Mouse (Mus musculus): ENCODE measurements around the gene Psg16. TPM values are rescaled to one million over a fixed set of nuclear protein-coding genes. Genes with fewer than 3 reads are reported as not detected.
A peak's percentile ranks its signal among the peaks of the same experiment; 100 is the strongest.

Gene Psg16
- total RNA-seq (2014; rRNA removed) (2.3 and 5.1 TPM in 2 replicates), polyA plus RNA-seq (2015; fragmentation: Nextera tagmentation; extraction: Ambion mirVana) (3.3 and 5.7 TPM in 2 replicates)

- Histone ChIP-seq H3K4me2 (ENCODE audit: low read depth) (peak within 1 kb of the TSS; percentile 33), H3K4me3 (ENCODE audit: low read depth, low read length) (peak within 1 kb of the TSS; percentile 9; the same call in 1 of the 2 replicates), H3K4me1 (ENCODE audit: insufficient read depth) (no peaks in the 10 kb centered on the region), H3K27me3 (ENCODE audit: insufficient read depth, low read length) (no peaks in the 10 kb centered on the region), H3K9me3 (ENCODE audit: low read length) (no peaks in the 10 kb centered on the region), H3K36me3 (ENCODE audit: insufficient read depth) (no peaks in the 10 kb centered on the region), H3K27ac (ENCODE audit: low read depth, low read length) (no peak within 1 kb of the TSS), H3K9ac (no peak within 1 kb of the TSS)
- 64% methylated on average over 23 of the region's 23 CpGs for WGBS
- DNase-seq = peak; percentile 77
- peak; percentile 93 for TF ChIP-seq CTCF (IDR thresholded peaks at IDR 0.05; ENCODE audit: low read depth)
- peak; percentile 91 for ATAC-seq
These were observed at the start of gene Psg16 for GRCm38 (mm10) chr7:17073904-17074615. TSS of gene Psg16 (plus strand) at chr7:17074040.

DNA sequence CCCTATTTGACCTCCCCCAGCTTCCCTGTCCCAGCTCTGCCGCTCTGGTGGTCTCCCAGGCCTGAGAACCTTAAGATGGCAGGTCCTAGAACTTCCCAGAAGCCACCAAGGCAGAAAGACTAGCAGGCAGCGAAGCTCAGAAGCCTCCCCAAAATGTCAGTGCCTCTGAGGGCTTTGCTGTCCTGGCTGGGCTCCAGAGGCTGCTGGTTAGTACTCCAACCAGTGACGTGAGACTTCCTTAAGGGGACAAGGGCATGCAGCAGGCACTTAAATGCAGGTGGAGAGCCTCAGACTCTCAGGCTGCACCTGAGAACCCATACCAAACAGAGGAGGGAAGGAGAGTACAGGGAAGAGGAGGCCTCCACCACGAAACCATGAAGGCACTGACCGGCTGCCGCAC, 49.7 kb upstream of the Psg16 start:
- Histone ChIP-seq H3K36me3 (ENCODE audit: insufficient read depth) (peaks cover 49% of the 10 kb centered on the region), H3K27me3 (ENCODE audit: insufficient read depth, low read length) (no peaks in the 10 kb centered on the region), H3K4me3 (ENCODE audit: low read depth, low read length) (no peak overlapping the region), H3K4me1 (ENCODE audit: insufficient read depth) (peaks cover 11% of the 10 kb centered on the region; the same call in 1 of the 2 replicates), H3K4me2 (ENCODE audit: low read depth) (no peak overlapping the region), H3K9me3 (ENCODE audit: low read length) (no peaks in the 10 kb centered on the region), H3K9ac (no peak overlapping the region), H3K27ac (ENCODE audit: low read depth, low read length) (no peak overlapping the region)
- TF ChIP-seq CTCF (IDR thresholded peaks at IDR 0.05; ENCODE audit: low read depth) = no peak
- WGBS = 86% methylated on average over 6 of the region's 6 CpGs
- DNase-seq (no peak), ATAC-seq (no peak)

DNA sequence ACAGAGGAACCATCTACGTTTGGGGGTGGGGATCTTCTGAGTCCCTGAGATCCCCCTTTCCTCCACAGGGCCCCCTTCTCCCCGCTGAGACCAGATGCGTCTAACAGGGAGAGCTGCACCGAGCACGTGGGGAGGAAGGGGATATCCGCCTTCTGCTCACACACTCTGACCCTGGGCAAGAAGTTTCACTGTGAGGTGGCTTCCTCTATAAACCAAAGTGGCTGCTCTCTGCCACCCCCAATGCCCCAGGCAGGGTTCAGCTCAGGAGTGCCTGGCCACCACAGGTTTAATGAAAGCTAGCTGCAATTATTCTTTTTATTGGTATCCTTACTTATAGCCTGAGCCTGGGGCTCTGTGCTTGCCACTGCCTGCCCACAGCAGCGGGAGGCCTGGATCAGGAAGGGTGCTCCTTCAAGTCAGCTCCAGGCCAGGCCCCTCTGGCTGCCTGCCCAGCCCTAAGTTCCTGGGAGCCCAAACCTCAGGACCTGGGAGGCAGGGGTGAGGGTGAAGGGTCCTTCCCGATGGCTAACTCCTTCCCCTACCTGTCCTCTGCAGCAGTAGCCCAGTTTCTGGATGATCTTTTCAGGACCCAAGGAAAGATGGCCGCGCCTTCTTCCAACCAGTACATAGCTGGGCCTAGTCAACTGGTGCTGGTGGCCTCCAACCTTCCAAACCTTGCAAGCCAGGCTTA, 48.9 kb upstream of the Psg16 start:
- TF ChIP-seq CTCF (IDR thresholded peaks at IDR 0.05; ENCODE audit: low read depth) = no peak
- H3K27ac ChIP-seq (ENCODE audit: low read depth, low read length) = no peak overlapping the region
- no peak overlapping the region for H3K4me2 ChIP-seq (ENCODE audit: low read depth)
- H3K9me3 ChIP-seq (ENCODE audit: low read length) = no peaks in the 10 kb centered on the region
- no peak overlapping the region for H3K4me3 ChIP-seq (ENCODE audit: low read depth, low read length)
- no peaks in the 10 kb centered on the region for H3K27me3 ChIP-seq (ENCODE audit: insufficient read depth, low read length)
- peaks cover 11% of the 10 kb centered on the region; the same call in 1 of the 2 replicates for H3K4me1 ChIP-seq (ENCODE audit: insufficient read depth)
- DNase-seq = no peak
- H3K36me3 ChIP-seq (ENCODE audit: insufficient read depth) = peaks cover 41% of the 10 kb centered on the region
- 83% methylated on average over 10 of the region's 10 CpGs for WGBS
- ATAC-seq = no peak
- no peak overlapping the region for H3K9ac ChIP-seq

DNA sequence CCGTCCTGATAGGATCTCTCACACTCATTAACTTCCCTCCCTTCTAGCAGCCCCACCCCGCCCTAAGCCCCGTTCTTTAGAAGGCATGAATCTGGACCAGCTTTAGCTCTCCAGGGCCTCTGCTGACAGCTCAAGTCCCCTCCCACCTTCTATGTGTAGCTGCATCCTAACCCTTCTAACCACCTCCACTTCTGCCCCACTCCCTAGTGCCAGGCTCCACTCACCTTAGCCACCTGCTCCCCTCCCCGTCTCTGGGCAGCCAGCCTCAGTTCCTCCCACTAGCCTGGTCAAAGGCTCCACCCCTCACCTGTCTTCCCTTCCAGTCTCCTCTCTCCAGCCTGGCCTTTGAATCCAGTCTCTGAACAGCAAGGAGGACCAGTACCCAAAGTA, 48.3 kb upstream of the Psg16 start:
- Histone ChIP-seq H3K9ac (no peak overlapping the region), H3K4me2 (ENCODE audit: low read depth) (no peak overlapping the region), H3K4me1 (ENCODE audit: insufficient read depth) (peaks cover 11% of the 10 kb centered on the region; the same call in 1 of the 2 replicates), H3K9me3 (ENCODE audit: low read length) (no peaks in the 10 kb centered on the region), H3K27ac (ENCODE audit: low read depth, low read length) (no peak overlapping the region), H3K27me3 (ENCODE audit: insufficient read depth, low read length) (no peaks in the 10 kb centered on the region), H3K36me3 (ENCODE audit: insufficient read depth) (peaks cover 36% of the 10 kb centered on the region), H3K4me3 (ENCODE audit: low read depth, low read length) (no peak overlapping the region)
- DNase-seq (no peak), ATAC-seq (no peak)
- WGBS = 80% methylated on average over 4 of the region's 4 CpGs
- no peak for TF ChIP-seq CTCF (IDR thresholded peaks at IDR 0.05; ENCODE audit: low read depth)

DNA sequence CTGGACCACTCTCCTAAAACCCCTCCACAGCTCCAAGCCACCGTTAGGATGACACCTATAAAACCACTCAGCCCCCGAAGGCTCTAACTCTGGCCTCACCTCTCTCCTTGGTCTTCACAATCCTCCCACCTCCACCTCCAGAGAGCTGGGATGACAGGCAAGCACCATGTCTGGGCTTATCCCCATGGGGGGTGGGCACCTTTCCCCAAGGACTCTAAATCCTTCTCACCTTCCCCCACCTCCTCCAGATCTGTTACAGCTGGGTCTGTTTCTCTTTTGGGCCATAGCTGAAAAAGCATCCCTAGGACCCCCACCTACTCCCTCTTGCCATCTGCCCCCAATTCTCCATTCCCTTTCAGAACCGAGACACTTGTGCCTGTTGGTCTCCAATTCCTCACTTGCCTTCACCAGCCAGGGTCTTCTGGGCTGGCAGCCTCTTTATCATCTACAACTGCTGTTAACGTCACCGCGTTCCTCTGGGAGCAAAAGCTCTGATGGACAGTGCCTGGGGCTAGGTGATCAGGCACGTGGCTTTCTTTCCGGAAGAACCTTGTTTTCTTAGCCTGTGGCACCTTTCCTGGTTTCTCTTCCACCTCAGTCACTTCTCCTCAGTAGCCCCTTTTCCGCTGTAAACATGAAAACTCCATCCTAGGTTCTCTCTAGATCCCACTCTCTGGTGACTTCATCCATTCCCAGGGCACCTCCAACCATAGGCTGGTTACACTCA, 47.8 kb upstream of the Psg16 start:
- ATAC-seq = no peak
- DNase-seq = no peak
- no peak for TF ChIP-seq CTCF (IDR thresholded peaks at IDR 0.05; ENCODE audit: low read depth)

GRCm38 (mm10) chr7:17026710-17027587, 46.9 kb upstream of the Psg16 start:
- peaks cover 11% of the 10 kb centered on the region; the same call in 1 of the 2 replicates for H3K4me1 ChIP-seq (ENCODE audit: insufficient read depth)
- peak overlapping the region; percentile 83 for H3K9ac ChIP-seq
- peaks cover 22% of the 10 kb centered on the region for H3K36me3 ChIP-seq (ENCODE audit: insufficient read depth)
- H3K27me3 ChIP-seq (ENCODE audit: insufficient read depth, low read length) = no peaks in the 10 kb centered on the region
- WGBS = 9% methylated on average over 24 of the region's 24 CpGs
- H3K9me3 ChIP-seq (ENCODE audit: low read length) = no peaks in the 10 kb centered on the region
- DNase-seq (peak; percentile 62), ATAC-seq (peak; percentile 73)
- H3K27ac ChIP-seq (ENCODE audit: low read depth, low read length) = peak overlapping the region; percentile 51; the same call in 1 of the 2 replicates
- peak overlapping the region; percentile 80 for H3K4me3 ChIP-seq (ENCODE audit: low read depth, low read length)
- TF ChIP-seq CTCF (IDR thresholded peaks at IDR 0.05; ENCODE audit: low read depth) = peak; percentile 68
- peak overlapping the region; percentile 62 for H3K4me2 ChIP-seq (ENCODE audit: low read depth)

More for the DNA sequence above, 47.8 kb upstream of the Psg16 start:
- Histone ChIP-seq H3K4me3 (ENCODE audit: low read depth, low read length) (no peak overlapping the region), H3K27me3 (ENCODE audit: insufficient read depth, low read length) (no peaks in the 10 kb centered on the region), H3K4me1 (ENCODE audit: insufficient read depth) (peaks cover 11% of the 10 kb centered on the region; the same call in 1 of the 2 replicates), H3K36me3 (ENCODE audit: insufficient read depth) (peaks cover 31% of the 10 kb centered on the region), H3K9ac (no peak overlapping the region), H3K9me3 (ENCODE audit: low read length) (no peaks in the 10 kb centered on the region), H3K4me2 (ENCODE audit: low read depth) (peak overlapping the region; percentile 62), H3K27ac (ENCODE audit: low read depth, low read length) (no peak overlapping the region)
- 78% methylated on average over 9 of the region's 9 CpGs for WGBS

Data from forebrain, postnatal 0 days (tissue).